Mouse (Mus musculus) activated CD4-positive, CD25-positive, alpha-beta regulatory T cell, adult 4 months (primary cell): ENCODE data around the gene Slc7a11. TPM values are rescaled to one million over a fixed set of nuclear protein-coding genes. Genes with fewer than 3 reads are reported as not detected.
"Not testable (repeated sequence)": the region's sequence is repeated elsewhere in the genome, so short reads cannot be mapped to it uniquely, and the experiment has no call there.

Source experiments
- ATAC-seq: one replicate; pipeline ENCODE4 v1.8.0; 2017
- polyA plus RNA-seq, 2 experiments: library from polyadenylated mRNA; unstranded; fragments of 100-300 nt; shearing (Covaris generic); gene quantifications; one replicate each; pipeline ENCODE4 v1.2.1; 2017

Slc7a11 gene
- polyA plus RNA-seq: under 1 TPM in 1 of 2 experiments, not detected in 1; 0.16 TPM

GRCm38 (mm10) chr3:50443421-50443916, at the start of gene Slc7a11:
TSS of gene Slc7a11 (minus strand) at chr3:50443614.
- no peak for ATAC-seq

DNA sequence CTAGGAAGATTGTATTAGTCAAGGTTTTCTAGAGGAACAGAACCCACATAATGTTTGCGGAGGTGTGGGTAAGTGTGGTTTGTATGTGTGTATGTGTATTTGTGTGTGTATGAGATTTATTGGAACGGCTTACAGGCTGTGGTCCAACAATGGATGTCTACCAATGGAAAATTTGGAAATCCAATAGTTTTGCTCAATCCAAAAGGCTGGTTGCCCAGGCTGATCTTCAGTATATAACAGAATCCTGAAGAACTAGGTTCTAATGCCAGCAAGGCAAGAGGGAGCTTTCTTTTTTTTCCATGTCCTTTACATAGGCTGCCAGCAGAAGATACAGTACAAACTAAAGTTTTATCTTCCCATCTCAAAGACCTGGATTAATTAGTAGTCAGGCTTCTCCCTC, 48.3 kb upstream of the Slc7a11 start:
- no peak for ATAC-seq

DNA sequence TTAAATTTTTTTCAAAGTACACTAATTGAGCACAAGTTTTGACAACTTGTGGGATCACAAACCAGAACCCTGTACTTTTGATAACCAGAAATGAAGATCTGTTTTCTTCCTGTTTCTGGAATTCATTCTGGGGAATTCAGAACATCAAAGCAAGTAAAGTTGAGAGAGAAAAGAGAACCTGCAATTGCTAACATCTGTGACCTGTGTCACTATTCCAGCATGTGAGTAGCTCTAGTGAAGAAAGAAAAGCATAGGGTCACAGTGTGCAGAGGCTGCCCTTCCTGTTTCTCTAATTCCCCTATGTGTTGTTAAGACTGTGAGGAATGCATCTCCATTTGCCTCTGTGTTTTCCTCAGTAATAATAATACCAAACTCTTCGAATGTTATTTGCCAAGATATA, 40.7 kb upstream of the Slc7a11 start:
- no peak for ATAC-seq

GRCm38 (mm10) chr3:50462223-50462622, 18.8 kb upstream of the Slc7a11 start:
- no peak for ATAC-seq

DNA sequence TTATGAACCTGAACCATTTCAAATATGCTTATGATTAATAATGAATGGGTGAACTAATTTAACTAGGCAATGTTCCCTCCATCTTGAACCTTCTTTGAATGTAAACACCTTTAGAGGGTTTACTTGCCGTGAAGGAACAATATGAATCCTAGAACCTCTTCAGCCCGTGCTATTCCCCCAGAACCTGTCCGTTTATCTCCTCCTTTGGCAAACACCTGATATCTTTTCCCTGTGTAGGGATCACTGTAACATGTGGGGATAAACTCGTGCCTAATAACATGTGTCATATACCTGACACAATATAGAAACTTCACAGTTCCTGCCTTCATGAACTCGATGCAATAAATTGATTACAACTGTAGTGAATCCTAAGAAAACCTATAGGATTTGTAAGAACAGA, 13.7 kb upstream of the Slc7a11 start:
- no peak for ATAC-seq

DNA sequence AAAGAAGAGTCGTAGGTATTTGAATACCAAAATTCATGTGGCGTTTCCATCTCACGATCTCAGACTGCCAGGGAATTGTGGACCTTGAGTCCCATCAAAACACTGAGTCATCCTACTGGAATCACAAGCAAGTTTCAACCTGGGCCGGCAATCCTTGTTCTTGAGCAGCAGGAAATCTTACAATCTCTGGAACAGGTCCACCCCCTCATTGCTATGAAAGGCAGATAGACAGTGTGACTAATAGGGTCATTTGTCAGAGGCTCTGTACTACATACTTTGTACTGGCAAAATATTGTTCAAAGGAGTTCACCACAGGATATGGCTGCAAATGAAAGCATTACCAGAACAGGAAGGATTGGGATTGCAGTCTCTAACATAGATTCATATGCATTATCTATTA, 13.2 kb upstream of the Slc7a11 start:
- no peak for ATAC-seq

- ATAC-seq: no peak
Measured at GRCm38 (mm10) chr3:50456023-50456422, 12.6 kb upstream of the Slc7a11 start.

GRCm38 (mm10) chr3:50445050-50445775, 1.8 kb upstream of the Slc7a11 start:
- ATAC-seq: no peak

GRCm38 (mm10) chr3:50443942-50444341, 528 bp upstream of the Slc7a11 start:
- ATAC-seq: no peak

DNA sequence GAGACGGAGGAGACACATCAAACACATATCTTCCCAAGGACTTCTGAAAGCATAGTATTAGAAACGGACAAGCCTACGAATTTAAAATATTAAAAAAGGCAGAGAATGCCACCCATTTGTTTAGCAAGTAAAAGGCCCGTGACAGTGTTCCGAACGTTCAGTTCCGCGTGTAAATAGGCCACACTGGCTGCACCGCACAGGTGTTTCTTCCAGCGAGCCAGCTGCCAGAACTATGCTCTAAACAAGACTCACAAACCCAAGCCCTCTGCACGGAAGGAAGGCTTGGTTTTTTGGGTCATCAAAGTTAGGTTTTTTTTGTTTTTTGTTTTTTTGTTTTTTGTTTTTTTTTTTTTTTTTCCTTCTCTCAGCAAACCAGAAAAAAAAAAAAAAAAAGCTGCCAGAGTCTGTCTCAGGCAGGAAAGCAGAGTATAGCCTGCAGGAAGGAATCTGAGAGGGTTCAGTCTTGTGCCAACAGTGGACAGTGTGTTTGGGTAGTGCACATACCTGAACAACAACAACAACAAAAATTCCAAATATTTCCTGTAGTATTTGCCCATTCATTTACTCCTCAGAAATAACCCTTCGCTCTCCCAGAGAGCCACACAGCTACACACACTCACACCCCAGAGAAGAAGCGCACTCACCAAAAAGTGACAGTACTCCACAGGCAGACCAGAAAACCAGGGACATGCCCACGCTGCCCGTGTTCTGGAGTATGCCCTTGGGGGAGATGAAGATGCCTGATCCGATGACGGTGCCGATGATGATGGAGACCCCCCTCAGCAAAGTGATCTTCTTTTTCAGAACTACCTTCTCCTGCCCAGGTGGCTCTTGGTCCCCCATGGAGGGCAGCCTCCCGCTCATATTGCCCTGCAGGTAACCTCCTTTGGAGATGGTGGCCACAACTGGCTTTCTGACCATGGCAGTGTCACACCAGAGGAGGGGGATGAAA, 797 bp downstream of the Slc7a11 start:
- ATAC-seq: no peak

DNA sequence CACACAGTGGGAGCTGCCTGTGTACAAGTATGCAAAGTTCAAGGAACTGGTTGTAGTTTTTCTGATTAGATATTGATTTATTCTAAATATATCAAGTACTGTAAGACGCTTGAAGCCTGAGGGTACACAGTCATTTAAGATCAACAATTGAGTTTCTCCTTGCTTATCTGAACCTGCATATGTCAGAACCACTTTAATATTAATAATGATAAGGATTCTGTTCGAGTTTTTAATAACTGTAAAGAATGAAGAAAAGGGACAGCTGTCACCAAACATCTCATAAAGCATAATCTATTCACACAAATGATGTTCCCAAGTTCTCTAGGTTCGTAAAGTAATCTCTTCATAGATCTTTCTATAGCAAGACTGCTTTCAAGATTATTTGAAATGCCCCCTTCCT, 2.1 kb downstream of the Slc7a11 start:
- ATAC-seq: no peak

GRCm38 (mm10) chr3:50440409-50440808, 3.0 kb downstream of the Slc7a11 start:
- ATAC-seq: no peak

DNA sequence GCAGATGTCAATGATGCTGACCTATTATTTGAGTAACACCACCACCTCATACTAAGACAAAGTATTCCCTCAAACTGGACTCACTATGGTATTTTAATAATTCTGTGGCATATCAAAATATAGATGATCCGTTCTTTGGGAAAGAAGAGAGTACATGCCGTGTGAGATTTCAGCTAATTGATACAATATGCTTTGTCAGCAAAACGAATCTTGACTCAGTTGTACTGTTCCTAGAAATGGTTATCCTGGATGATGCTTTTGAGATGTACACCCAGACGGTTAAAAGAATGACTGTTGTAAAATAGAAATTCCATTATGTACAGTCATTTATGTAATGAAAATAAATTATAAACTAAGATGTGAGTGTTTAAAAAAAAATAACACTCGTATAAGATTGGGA, 4.0 kb downstream of the Slc7a11 start:
- no peak for ATAC-seq

DNA sequence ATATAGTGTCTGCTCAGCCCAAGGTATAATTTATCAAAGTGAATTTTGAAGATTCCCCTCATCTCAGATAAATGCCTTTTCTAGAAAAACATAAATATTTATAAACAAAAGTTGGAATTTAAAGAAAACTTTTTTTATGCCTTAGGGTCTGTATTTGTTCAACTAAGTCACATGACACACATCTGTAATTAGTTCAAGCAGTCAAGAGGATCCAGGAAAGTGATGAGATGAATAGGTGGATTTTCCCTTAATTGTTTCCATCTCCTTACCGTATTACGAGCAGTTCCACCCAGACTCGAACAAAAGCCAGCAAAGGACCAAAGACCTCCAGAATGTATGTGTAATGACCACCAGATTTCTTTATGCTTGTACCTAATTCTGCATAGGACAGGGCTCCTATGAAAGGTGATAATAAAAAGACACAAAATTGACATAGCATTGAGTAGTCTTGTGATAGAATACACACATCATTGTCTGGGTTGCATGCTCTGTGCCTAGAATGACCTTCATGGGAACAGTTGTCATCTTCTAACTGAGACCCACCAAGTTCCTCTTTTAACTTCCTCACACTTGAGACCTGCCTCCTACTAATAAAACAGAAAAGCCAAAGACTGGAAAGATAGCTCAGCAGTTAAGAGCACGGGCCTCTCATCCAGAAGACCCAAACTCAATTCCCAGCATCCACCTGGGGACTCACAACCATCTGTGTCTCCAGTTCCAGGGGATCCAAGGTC, 4.7 kb downstream of the Slc7a11 start:
- no peak for ATAC-seq

GRCm38 (mm10) chr3:50438081-50438480, 5.3 kb downstream of the Slc7a11 start:
- not testable (repeated sequence) for ATAC-seq

DNA sequence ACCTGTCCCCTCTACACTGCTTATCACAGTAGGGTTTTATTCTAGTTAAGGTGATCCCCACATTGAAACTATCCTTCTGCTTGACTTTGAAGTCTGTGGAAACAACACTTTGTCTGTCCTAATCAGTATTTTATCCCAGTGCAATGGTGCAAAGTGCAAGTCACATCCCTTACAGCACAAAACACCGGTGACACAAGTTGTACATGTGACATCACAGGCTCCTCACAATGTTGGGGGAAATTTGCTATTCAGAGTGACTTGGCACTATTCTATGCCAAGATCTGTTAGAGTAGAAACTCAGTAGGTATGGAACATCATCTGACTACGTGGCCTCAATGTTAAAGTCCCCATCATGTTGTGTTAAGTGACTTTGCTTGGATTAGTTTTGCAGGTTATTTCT, 7.0 kb downstream of the Slc7a11 start:
- not testable (repeated sequence) for ATAC-seq

GRCm38 (mm10) chr3:50433831-50434230, 9.6 kb downstream of the Slc7a11 start:
- ATAC-seq: no peak

DNA sequence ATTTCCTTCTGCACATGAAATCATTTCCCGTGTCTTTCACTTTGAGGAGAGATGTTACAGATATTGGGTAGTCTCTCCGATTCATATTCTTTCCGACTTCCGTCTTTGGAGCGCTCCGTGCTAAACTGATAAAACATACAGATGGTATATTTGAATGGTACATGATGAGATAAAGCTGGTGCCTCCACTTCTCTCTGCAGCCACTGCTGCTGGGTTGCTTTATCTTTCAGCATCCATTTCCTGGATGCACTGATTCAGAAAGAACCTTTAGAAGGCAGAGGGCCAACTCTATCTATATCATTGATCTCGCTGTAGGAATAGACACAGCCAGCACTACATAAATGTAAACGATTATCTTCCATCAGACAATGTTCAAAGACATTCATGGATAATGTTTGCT, 12.6 kb downstream of the Slc7a11 start:
- ATAC-seq: no peak

DNA sequence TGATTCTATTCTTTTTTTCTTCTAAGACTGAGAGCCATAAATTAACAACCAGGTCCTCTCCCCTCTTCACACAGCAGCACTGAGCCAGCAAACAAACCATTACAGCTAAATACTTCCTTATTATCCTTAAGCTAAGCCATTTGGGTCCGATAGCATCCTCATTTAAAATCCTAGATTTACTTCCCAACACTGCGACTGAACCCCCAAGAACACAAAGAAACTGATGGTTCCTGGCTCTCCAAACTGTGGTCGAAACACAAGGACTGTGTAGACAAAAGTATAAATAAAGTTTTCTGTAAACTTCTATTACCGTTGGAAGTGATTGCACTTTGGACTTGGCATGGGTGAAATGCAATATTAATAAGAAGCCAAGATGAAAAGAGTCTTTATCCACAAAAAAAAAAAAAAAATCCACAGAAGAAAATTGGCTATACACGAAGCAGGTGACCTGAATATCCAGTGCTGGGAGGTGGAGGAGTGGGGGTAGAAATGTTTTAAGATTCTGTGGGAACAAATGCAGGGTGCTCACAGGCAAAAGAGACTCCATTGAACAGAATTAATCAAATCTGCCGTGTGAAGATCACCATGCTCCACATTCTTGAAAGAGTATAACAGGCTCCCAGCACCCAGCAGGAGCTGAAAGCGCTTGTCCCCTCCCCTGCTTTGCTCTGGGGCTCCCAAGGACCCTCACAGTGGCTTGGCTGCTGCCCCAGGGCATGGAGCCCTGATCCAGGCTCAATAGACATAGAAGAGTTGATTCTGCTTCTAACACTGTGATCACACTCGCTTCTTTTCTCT, 21.7 kb downstream of the Slc7a11 start:
- ATAC-seq: no peak

DNA sequence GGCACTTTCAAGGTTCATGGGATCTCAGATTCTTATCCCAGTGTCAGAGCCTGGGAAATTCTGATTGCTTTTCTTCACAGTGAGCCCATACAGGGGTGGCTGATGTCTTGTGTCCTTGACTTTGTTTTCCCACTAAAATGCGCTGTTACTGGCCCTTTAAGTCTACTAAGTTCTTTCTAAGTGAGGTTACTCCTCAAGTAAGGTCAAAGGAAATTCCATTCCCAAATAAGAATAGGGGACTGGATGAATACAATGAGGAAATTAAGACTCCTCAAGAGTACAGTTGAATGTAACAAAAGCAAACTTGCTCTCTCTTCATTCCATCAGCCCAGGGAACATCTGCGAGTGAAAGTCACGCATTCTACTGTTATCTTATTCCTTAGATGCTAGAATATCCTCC, 24.3 kb downstream of the Slc7a11 start:
- ATAC-seq: no peak

- ATAC-seq: no peak
Measured at GRCm38 (mm10) chr3:50406771-50407170, 36.6 kb downstream of the Slc7a11 start.

DNA sequence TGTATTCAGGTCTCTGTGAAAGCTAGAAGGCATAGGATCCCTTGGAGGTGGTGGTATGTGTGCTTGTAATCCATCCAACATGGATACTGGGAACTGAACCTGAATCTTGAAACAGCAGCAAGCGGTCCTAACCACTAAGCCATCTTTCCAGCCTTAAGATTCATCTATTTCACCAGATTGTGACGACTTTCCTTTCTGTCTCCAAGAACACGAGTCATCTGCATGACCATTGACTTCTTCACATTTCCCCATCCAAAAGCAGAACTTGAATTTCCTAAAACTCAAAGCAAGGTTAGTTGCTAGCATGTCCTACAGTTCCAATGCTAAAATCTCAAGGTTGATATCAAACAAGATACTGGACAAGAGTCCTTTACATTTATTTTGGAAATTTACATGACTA, 37.5 kb downstream of the Slc7a11 start:
- no peak for ATAC-seq
